Mouse (Mus musculus): ENCODE measurements at regions not wholly inside any gene's neighbourhood (a gene's known extent, or its start where the extent isn't known, plus 50 kb on each side); places are given as distances from the start of the nearest gene placed in this dataset.

- CTCF ChIA-PET, result no interaction called here
- POLR2A ChIA-PET, result no interaction called here
Observed at GRCm38 (mm10) chr6:14298167-14298566, 426.8 kb upstream of the 2610001J05Rik start.

GRCm38 (mm10) chr6:14297428-14297827 lies 426.1 kb upstream of the 2610001J05Rik start:
- ChIA-PET CTCF (no interaction called here), POLR2A (no interaction called here)

- ChIA-PET CTCF (no interaction called here), POLR2A (no interaction called here)
Observed at GRCm38 (mm10) chr6:14290843-14291242, 419.5 kb upstream of the 2610001J05Rik start.

- CTCF ChIA-PET, result no interaction called here
- POLR2A ChIA-PET, result no interaction called here
Observed at GRCm38 (mm10) chr6:14281476-14281875, 410.2 kb upstream of the 2610001J05Rik start.

- ChIA-PET POLR2A (no interaction called here), CTCF (no interaction called here)
Observed at GRCm38 (mm10) chr6:14261941-14262340, 390.6 kb upstream of the 2610001J05Rik start.

GRCm38 (mm10) chr6:14240331-14240730 lies 369.0 kb upstream of the 2610001J05Rik start:
- CTCF ChIA-PET, result no interaction called here
- POLR2A ChIA-PET, result no interaction called here

GRCm38 (mm10) chr6:14239151-14239550 lies 367.8 kb upstream of the 2610001J05Rik start:
- CTCF ChIA-PET, result no interaction called here
- POLR2A ChIA-PET, result interaction anchor here in 1 of 4 experiments (0.9 kb wide), 1 partner anchor 12 kb away, joined by 3 read pairs; no protein-coding TSS in a partner anchor

GRCm38 (mm10) chr6:14230823-14231222 lies 359.5 kb upstream of the 2610001J05Rik start:
- ChIA-PET POLR2A (no interaction called here), CTCF (no interaction called here)

GRCm38 (mm10) chr6:14207509-14207908 lies 336.2 kb upstream of the 2610001J05Rik start:
- POLR2A ChIA-PET, result no interaction called here
- CTCF ChIA-PET, result no interaction called here

GRCm38 (mm10) chr6:14197107-14197506 lies 325.8 kb upstream of the 2610001J05Rik start:
- ChIA-PET POLR2A (no interaction called here), CTCF (no interaction called here)

GRCm38 (mm10) chr6:14195351-14195750 lies 324.0 kb upstream of the 2610001J05Rik start:
- POLR2A ChIA-PET, result no interaction called here
- CTCF ChIA-PET, result no interaction called here

GRCm38 (mm10) chr6:14191387-14192023 lies 320.2 kb upstream of the 2610001J05Rik start:
- POLR2A ChIA-PET, result no interaction called here
- CTCF ChIA-PET, result no interaction called here

- CTCF ChIA-PET, result no interaction called here
Observed at GRCm38 (mm10) chr6:14185921-14186420, 314.7 kb upstream of the 2610001J05Rik start.

GRCm38 (mm10) chr6:14147370-14147769 lies 276.1 kb upstream of the 2610001J05Rik start:
- POLR2A ChIA-PET, result no interaction called here
- CTCF ChIA-PET, result no interaction called here

More at GRCm38 (mm10) chr6:14185921-14186420, 314.7 kb upstream of the 2610001J05Rik start:
- POLR2A ChIA-PET, result no interaction called here

- CTCF ChIA-PET, result no interaction called here
- POLR2A ChIA-PET, result no interaction called here
Observed at GRCm38 (mm10) chr6:14146394-14146793, 275.1 kb upstream of the 2610001J05Rik start.

GRCm38 (mm10) chr6:14142107-14142751 lies 270.9 kb upstream of the 2610001J05Rik start:
- ChIA-PET CTCF (interaction anchor here in 1 of 4 experiments (0.5 to 0.6 kb wide), 2 partner anchors 727 to 856 kb away, joined by 3 read pairs; no protein-coding TSS in a partner anchor), POLR2A (no interaction called here)

GRCm38 (mm10) chr6:14130392-14131144 lies 259.2 kb upstream of the 2610001J05Rik start:
- CTCF ChIA-PET, result no interaction called here
- POLR2A ChIA-PET, result no interaction called here

GRCm38 (mm10) chr6:14129394-14129793 lies 258.1 kb upstream of the 2610001J05Rik start:
- POLR2A ChIA-PET, result no interaction called here
- CTCF ChIA-PET, result no interaction called here

GRCm38 (mm10) chr6:14122311-14122710 lies 251.0 kb upstream of the 2610001J05Rik start:
- ChIA-PET CTCF (no interaction called here), POLR2A (no interaction called here)

GRCm38 (mm10) chr6:14121479-14121878 lies 250.2 kb upstream of the 2610001J05Rik start:
- ChIA-PET CTCF (no interaction called here), POLR2A (no interaction called here)

GRCm38 (mm10) chr6:14094907-14095306 lies 223.6 kb upstream of the 2610001J05Rik start:
- CTCF ChIA-PET, result no interaction called here
- POLR2A ChIA-PET, result no interaction called here

Data from embryonic stem cell, embryonic (primary cell).